Mouse (Mus musculus) gastrocnemius, postnatal 36 days (tissue): ENCODE measurements at regions not wholly inside any gene's neighbourhood (a gene's known extent, or its start where the extent isn't known, plus 50 kb on each side); places are given as distances from the start of the nearest gene placed in this dataset.

Experiments
- DNase-seq, 2 experiments: peaks; one replicate each; pipeline ENCODE4 v3.0.0; 2022
- intact Hi-C: fragments of 180-260 bp; cut with DNase I; formaldehyde crosslinking; loops from one replicate; pipeline ENCODE4 v1.15.1; 2025

- intact Hi-C loops = no loop called here
- no peak for DNase-seq
Measured at GRCm38 (mm10) chr10:106414990-106415389, 55.1 kb upstream of the Ppfia2 start.

GRCm38 (mm10) chr10:106417156-106417555 lies 53.0 kb upstream of the Ppfia2 start:
- intact Hi-C loops = no loop called here
- no peak for DNase-seq
